Mouse (Mus musculus) midbrain, embryonic 14.5 days (tissue): ENCODE results near the gene Fam170b. TPM values are rescaled to one million over a fixed set of nuclear protein-coding genes. Genes with fewer than 3 reads are reported as not detected.

ENCODE experiments used
- ATAC-seq: fragments of 200-750 bp; cut with Nextera tagmentation; 2 replicates; pipeline ENCODE4 v1.8.0; 2017; ENCODE audit warnings: moderate number of reproducible peaks, moderate library complexity; ENCODE audit not compliant: low FRiP score, low TSS enrichment
- DNase-seq: peaks from one replicate; pipeline ENCODE4 v3.0.0-alpha.2; 2015
- H3K27ac ChIP-seq: fragments of 300-500 bp; sonication (generic); replicated peaks from 2 replicates; pipeline ENCODE4 v1.5.1; 2014; ENCODE audit warnings: mild to moderate bottlenecking, low read depth, low read length, moderate library complexity
- H3K27me3 ChIP-seq: fragments of 300-500 bp; sonication (generic); 2 replicates; pipeline ENCODE4 v1.6.1; 2014; ENCODE audit warnings: low read length, control low read depth, mixed read lengths; ENCODE audit not compliant: control insufficient read depth, insufficient read depth
- H3K36me3 ChIP-seq: fragments of 300-500 bp; sonication (generic); 2 replicates; pipeline ENCODE4 v1.6.1; 2014; ENCODE audit warnings: low read length, control low read depth; ENCODE audit not compliant: control insufficient read depth, insufficient read depth
- H3K4me1 ChIP-seq: fragments of 300-500 bp; sonication (generic); 2 replicates; pipeline ENCODE4 v1.6.1; 2014; ENCODE audit warnings: mild to moderate bottlenecking, antibody characterized with exemption, low read length, control low read depth; ENCODE audit not compliant: control insufficient read depth, insufficient read depth
- H3K4me2 ChIP-seq: fragments of 300-500 bp; sonication (generic); 2 replicates; pipeline ENCODE4 v1.6.1; 2014; ENCODE audit warnings: mild to moderate bottlenecking, low read length, moderate library complexity
- H3K4me3 ChIP-seq: fragments of 300-500 bp; sonication (generic); replicated peaks from 2 replicates; pipeline ENCODE4 v1.5.1; 2014; ENCODE audit warnings: low read depth, low read length
- H3K9ac ChIP-seq: fragments of 300-500 bp; sonication (generic); replicated peaks from 2 replicates; pipeline ENCODE4 v1.6.1; 2014; ENCODE audit warnings: mild to moderate bottlenecking, low read length, moderate library complexity
- H3K9me3 ChIP-seq: fragments of 300-500 bp; sonication (generic); 2 replicates; pipeline ENCODE4 v1.6.1; 2016; ENCODE audit warnings: low read length, control low read depth, mixed read lengths; ENCODE audit not compliant: control insufficient read depth
- WGBS: fragments of 180-500 bp; shearing (Covaris S2); extraction: QIAGEN DNeasy Blood & Tissue Kit; methylation state at CpG from one replicate; pipeline ENCODE4 v1.1.7; 2014; 5-methylcytosine and 5-hydroxymethylcytosine counted together
- polyA plus RNA-seq: library from polyadenylated mRNA; unstranded; fragments of >200 nt; fragmentation: Nextera tagmentation; extraction: Ambion mirVana; gene quantifications from 2 replicates; pipeline ENCODE4 v1.2.1, GENCODE M21; 2014

Fam170b gene
- polyA plus RNA-seq, 1 experiment from 2014 or later, result not detected

GRCm38 (mm10) chr14:32823861-32824260 is 9.9 kb upstream of the Fam170b start:
- H3K27ac ChIP-seq, result no peak overlapping the region
- no peak for ATAC-seq
- 90% methylated on average over 3 of the region's 3 CpGs for WGBS

GRCm38 (mm10) chr14:32824267-32825150 is 9.3 kb upstream of the Fam170b start:
- peaks cover 5% of the 10 kb centered on the region; the same call in 1 of the 2 replicates for H3K4me1 ChIP-seq
- DNase-seq, result no peak
- H3K4me3 ChIP-seq, result no peak overlapping the region
- ATAC-seq, result no peak
- H3K27ac ChIP-seq, result no peak overlapping the region
- no peaks in the 10 kb centered on the region for H3K9me3 ChIP-seq
- H3K4me2 ChIP-seq, result no peak overlapping the region
- no peaks in the 10 kb centered on the region for H3K27me3 ChIP-seq
- 63% methylated on average over 14 of the region's 14 CpGs for WGBS
- no peak overlapping the region for H3K9ac ChIP-seq
- no peaks in the 10 kb centered on the region for H3K36me3 ChIP-seq

More at GRCm38 (mm10) chr14:32823861-32824260, 9.9 kb upstream of the Fam170b start:
- H3K36me3 ChIP-seq, result no peaks in the 10 kb centered on the region
- no peak overlapping the region for H3K4me3 ChIP-seq
- H3K9ac ChIP-seq, result no peak overlapping the region
- no peaks in the 10 kb centered on the region for H3K9me3 ChIP-seq
- no peak for DNase-seq
- H3K4me2 ChIP-seq, result no peak overlapping the region
- H3K27me3 ChIP-seq, result no peaks in the 10 kb centered on the region
- H3K4me1 ChIP-seq, result peaks cover 5% of the 10 kb centered on the region; the same call in 1 of the 2 replicates

- Histone ChIP-seq H3K4me1 (peaks cover 5% of the 10 kb centered on the region; the same call in 1 of the 2 replicates), H3K27me3 (no peaks in the 10 kb centered on the region), H3K4me2 (peak overlapping the region; percentile 19; the same call in 1 of the 2 replicates), H3K9me3 (no peaks in the 10 kb centered on the region), H3K9ac (no peak overlapping the region), H3K36me3 (no peaks in the 10 kb centered on the region), H3K4me3 (no peak overlapping the region), H3K27ac (no peak overlapping the region)
- WGBS, result 11% methylated on average over 11 of the region's 11 CpGs
- ATAC-seq, result no peak
- peak; percentile 67 for DNase-seq
Measured at GRCm38 (mm10) chr14:32825426-32826032, 8.2 kb upstream of the Fam170b start.

GRCm38 (mm10) chr14:32827165-32827564 is 6.6 kb upstream of the Fam170b start:
- no peaks in the 10 kb centered on the region for H3K9me3 ChIP-seq
- ATAC-seq (no peak), DNase-seq (no peak)
- H3K4me2 ChIP-seq, result no peak overlapping the region
- no peaks in the 10 kb centered on the region for H3K27me3 ChIP-seq
- 79% methylated on average over 4 of the region's 4 CpGs for WGBS
- H3K36me3 ChIP-seq, result no peaks in the 10 kb centered on the region
- H3K9ac ChIP-seq, result no peak overlapping the region
- no peak overlapping the region for H3K27ac ChIP-seq
- H3K4me3 ChIP-seq, result no peak overlapping the region
- peaks cover 5% of the 10 kb centered on the region; the same call in 1 of the 2 replicates for H3K4me1 ChIP-seq

GRCm38 (mm10) chr14:32827994-32828650 is 5.6 kb upstream of the Fam170b start:
- H3K4me2 ChIP-seq, result no peak overlapping the region
- DNase-seq, result no peak

GRCm38 (mm10) chr14:32835181-32835580 is 1.4 kb downstream of the Fam170b start:
- no peak overlapping the region for H3K4me2 ChIP-seq
- no peaks in the 10 kb centered on the region for H3K27me3 ChIP-seq
- 92% methylated on average over 14 of the region's 14 CpGs for WGBS
- no peak overlapping the region for H3K9ac ChIP-seq
- H3K4me3 ChIP-seq, result no peak overlapping the region
- H3K36me3 ChIP-seq, result no peaks in the 10 kb centered on the region
- DNase-seq (no peak), ATAC-seq (no peak)
- H3K9me3 ChIP-seq, result no peaks in the 10 kb centered on the region
- no peak overlapping the region for H3K27ac ChIP-seq
- H3K4me1 ChIP-seq, result no peaks in the 10 kb centered on the region

More at GRCm38 (mm10) chr14:32827994-32828650, 5.6 kb upstream of the Fam170b start:
- no peaks in the 10 kb centered on the region for H3K27me3 ChIP-seq
- H3K27ac ChIP-seq, result no peak overlapping the region
- no peak for ATAC-seq
- H3K9ac ChIP-seq, result no peak overlapping the region
- H3K4me3 ChIP-seq, result no peak overlapping the region
- 61% methylated on average over 6 of the region's 6 CpGs for WGBS
- no peaks in the 10 kb centered on the region for H3K36me3 ChIP-seq
- H3K9me3 ChIP-seq, result no peaks in the 10 kb centered on the region
- peaks cover 5% of the 10 kb centered on the region; the same call in 1 of the 2 replicates for H3K4me1 ChIP-seq

- Histone ChIP-seq H3K9me3 (no peaks in the 10 kb centered on the region), H3K36me3 (no peaks in the 10 kb centered on the region), H3K4me1 (no peaks in the 10 kb centered on the region), H3K27me3 (no peaks in the 10 kb centered on the region), H3K9ac (no peak overlapping the region), H3K4me3 (no peak overlapping the region), H3K27ac (no peak overlapping the region), H3K4me2 (no peak overlapping the region)
- DNase-seq (no peak), ATAC-seq (no peak)
- WGBS, result 92% methylated on average over 14 of the region's 14 CpGs
Measured at GRCm38 (mm10) chr14:32835596-32835995, 1.8 kb downstream of the Fam170b start.

GRCm38 (mm10) chr14:32836191-32836590 is 2.4 kb downstream of the Fam170b start:
- H3K4me1 ChIP-seq, result no peaks in the 10 kb centered on the region
- H3K36me3 ChIP-seq, result no peaks in the 10 kb centered on the region
- 93% methylated on average over 11 of the region's 11 CpGs for WGBS
- no peaks in the 10 kb centered on the region for H3K27me3 ChIP-seq
- ATAC-seq (no peak), DNase-seq (no peak)
- H3K9ac ChIP-seq, result no peak overlapping the region
- H3K27ac ChIP-seq, result no peak overlapping the region
- H3K4me2 ChIP-seq, result no peak overlapping the region
- no peak overlapping the region for H3K4me3 ChIP-seq
- H3K9me3 ChIP-seq, result no peaks in the 10 kb centered on the region
